Mouse (Mus musculus): ENCODE measurements at regions not wholly inside any gene's neighbourhood (a gene's known extent, or its start where the extent isn't known, plus 50 kb on each side); places are given as distances from the start of the nearest gene placed in this dataset.

- in situ Hi-C loops (cut with MboI, MseI) = loop anchor here (5.0 kb wide), 2 partner anchors 48 to 182 kb away; no protein-coding TSS in a partner anchor
These were observed 71.1 kb upstream of the Irf2bp2 start for GRCm38 (mm10) chr8:126664891-126665290.

GRCm38 (mm10) chr8:126662797-126663784, 69.3 kb upstream of the Irf2bp2 start:
- in situ Hi-C loops (cut with MboI, MseI) = loop anchor here (5.0 kb wide), 2 partner anchors 46 to 184 kb away; no protein-coding TSS in a partner anchor

GRCm38 (mm10) chr8:126662151-126662550, 68.4 kb upstream of the Irf2bp2 start:
- in situ Hi-C loops (cut with MboI, MseI) = loop anchor here (5.0 kb wide), 2 partner anchors 45 to 185 kb away; no protein-coding TSS in a partner anchor

- in situ Hi-C loops (cut with MboI, MseI) = loop anchor here (5.0 kb wide), 2 partner anchors 44 to 186 kb away; no protein-coding TSS in a partner anchor
These were observed 67.8 kb upstream of the Irf2bp2 start for GRCm38 (mm10) chr8:126661511-126662142.

GRCm38 (mm10) chr8:126660658-126661316, 67.0 kb upstream of the Irf2bp2 start:
- in situ Hi-C loops (cut with MboI, MseI) = loop anchor here (5.0 kb wide), 2 partner anchors 43 to 187 kb away; no protein-coding TSS in a partner anchor

- in situ Hi-C loops (cut with MboI, MseI) = loop anchor here (5.0 kb wide), 2 partner anchors 43 to 187 kb away; no protein-coding TSS in a partner anchor
These were observed 66.2 kb upstream of the Irf2bp2 start for GRCm38 (mm10) chr8:126659691-126660657.

- in situ Hi-C loops (cut with MboI, MseI) = no loop called here
These were observed 63.8 kb upstream of the Irf2bp2 start for GRCm38 (mm10) chr8:126657546-126657945.

- in situ Hi-C loops (cut with MboI, MseI) = no loop called here
These were observed 62.9 kb upstream of the Irf2bp2 start for GRCm38 (mm10) chr8:126656554-126657260.

GRCm38 (mm10) chr8:126655565-126655964, 61.8 kb upstream of the Irf2bp2 start:
- in situ Hi-C loops (cut with MboI, MseI) = no loop called here

GRCm38 (mm10) chr8:126654353-126654752, 60.6 kb upstream of the Irf2bp2 start:
- in situ Hi-C loops (cut with MboI, MseI) = no loop called here

- in situ Hi-C loops (cut with MboI, MseI) = no loop called here
These were observed 58.4 kb upstream of the Irf2bp2 start for GRCm38 (mm10) chr8:126652151-126652550.

GRCm38 (mm10) chr8:126650945-126651344, 57.2 kb upstream of the Irf2bp2 start:
- in situ Hi-C loops (cut with MboI, MseI) = no loop called here

- in situ Hi-C loops (cut with MboI, MseI) = no loop called here
These were observed 55.5 kb upstream of the Irf2bp2 start for GRCm38 (mm10) chr8:126649305-126649704.

GRCm38 (mm10) chr8:126647350-126647749, 53.6 kb upstream of the Irf2bp2 start:
- in situ Hi-C loops (cut with MboI, MseI) = no loop called here

GRCm38 (mm10) chr8:126646604-126647311, 53.0 kb upstream of the Irf2bp2 start:
- in situ Hi-C loops (cut with MboI, MseI) = no loop called here

- in situ Hi-C loops (cut with MboI, MseI) = no loop called here
These were observed 50.4 kb upstream of the Irf2bp2 start for GRCm38 (mm10) chr8:126644179-126644578.
